Mouse (Mus musculus): ENCODE measurements around the gene Hdlbp.
A peak's percentile ranks its signal among the peaks of the same experiment; 100 is the strongest.
"Not testable (repeated sequence)": the region's sequence is repeated elsewhere in the genome, so short reads cannot be mapped to it uniquely, and the experiment has no call there.

Gene Hdlbp

GRCm38 (mm10) chr1:93478586-93479475 is at the start of gene Hdlbp:
Gene Hdlbp (minus strand): TSS chr1:93478815.
- peak; percentile 100 for DNase-seq (ENCODE audit: low spot score)

- no peak for DNase-seq (ENCODE audit: low spot score)
These were observed 43.7 kb upstream of the Hdlbp start for GRCm38 (mm10) chr1:93522325-93522724.

GRCm38 (mm10) chr1:93521491-93521890 is 42.9 kb upstream of the Hdlbp start:
- no peak for DNase-seq (ENCODE audit: low spot score)

- no peak for DNase-seq (ENCODE audit: low spot score)
These were observed 34.6 kb upstream of the Hdlbp start for GRCm38 (mm10) chr1:93513221-93513620.

- DNase-seq (ENCODE audit: low spot score) = no peak
These were observed 33.7 kb upstream of the Hdlbp start for GRCm38 (mm10) chr1:93512351-93512690.

GRCm38 (mm10) chr1:93511585-93512350 is 33.2 kb upstream of the Hdlbp start, which contains the start of gene Farp2:
Gene Farp2 (plus strand): TSS chr1:93512079.
- peak; percentile 89 for DNase-seq (ENCODE audit: low spot score)

- not testable (repeated sequence) for DNase-seq (ENCODE audit: low spot score)
These were observed 30.0 kb upstream of the Hdlbp start for GRCm38 (mm10) chr1:93508576-93508975.

GRCm38 (mm10) chr1:93506944-93507676 is 28.5 kb upstream of the Hdlbp start:
- DNase-seq (ENCODE audit: low spot score) = peak; percentile 87

- DNase-seq (ENCODE audit: low spot score) = no peak
These were observed 16.7 kb upstream of the Hdlbp start for GRCm38 (mm10) chr1:93495312-93495711.

GRCm38 (mm10) chr1:93486302-93486701 is 7.7 kb upstream of the Hdlbp start:
- not testable (repeated sequence) for DNase-seq (ENCODE audit: low spot score)

- DNase-seq (ENCODE audit: low spot score) = peak; percentile 51
These were observed 965 bp upstream of the Hdlbp start for GRCm38 (mm10) chr1:93479476-93480083.

GRCm38 (mm10) chr1:93477758-93478585 is 643 bp downstream of the Hdlbp start:
- DNase-seq (ENCODE audit: low spot score) = peak; percentile 97

- DNase-seq (ENCODE audit: low spot score) = no peak
These were observed 2.9 kb downstream of the Hdlbp start for GRCm38 (mm10) chr1:93475694-93476093.

- no peak for DNase-seq (ENCODE audit: low spot score)
These were observed 10.0 kb downstream of the Hdlbp start for GRCm38 (mm10) chr1:93468626-93469025.

- no peak for DNase-seq (ENCODE audit: low spot score)
These were observed 12.9 kb downstream of the Hdlbp start for GRCm38 (mm10) chr1:93465746-93466145.

GRCm38 (mm10) chr1:93465066-93465465 is 13.5 kb downstream of the Hdlbp start:
- DNase-seq (ENCODE audit: low spot score) = no peak

GRCm38 (mm10) chr1:93459101-93459500 is 19.5 kb downstream of the Hdlbp start:
- DNase-seq (ENCODE audit: low spot score) = peak; percentile 8

GRCm38 (mm10) chr1:93458357-93458756 is 20.3 kb downstream of the Hdlbp start:
- DNase-seq (ENCODE audit: low spot score) = no peak

- no peak for DNase-seq (ENCODE audit: low spot score)
These were observed 24.8 kb downstream of the Hdlbp start for GRCm38 (mm10) chr1:93453721-93454255.

GRCm38 (mm10) chr1:93450118-93450517 is 28.5 kb downstream of the Hdlbp start:
- not testable (repeated sequence) for DNase-seq (ENCODE audit: low spot score)

GRCm38 (mm10) chr1:93445822-93446162 is 32.8 kb downstream of the Hdlbp start:
- DNase-seq (ENCODE audit: low spot score) = no peak

Data from retina, embryonic 14.5 days (tissue).